Mouse (Mus musculus): Measurements from ENCODE around the gene Bmp8a. TPM values are rescaled to one million over a fixed set of nuclear protein-coding genes. Genes with fewer than 3 reads are reported as not detected.
A peak's percentile ranks its signal among the peaks of the same experiment; 100 is the strongest.
"Not testable (repeated sequence)": the region's sequence is repeated elsewhere in the genome, so short reads cannot be mapped to it uniquely, and the experiment has no call there.

Gene Bmp8a
- 0.17 TPM in 1 of 2 replicates, not detected in the other for total RNA-seq (2015)
- 0.12 TPM in 1 of 2 replicates, not detected in the other for total RNA-seq (2017)

DNA sequence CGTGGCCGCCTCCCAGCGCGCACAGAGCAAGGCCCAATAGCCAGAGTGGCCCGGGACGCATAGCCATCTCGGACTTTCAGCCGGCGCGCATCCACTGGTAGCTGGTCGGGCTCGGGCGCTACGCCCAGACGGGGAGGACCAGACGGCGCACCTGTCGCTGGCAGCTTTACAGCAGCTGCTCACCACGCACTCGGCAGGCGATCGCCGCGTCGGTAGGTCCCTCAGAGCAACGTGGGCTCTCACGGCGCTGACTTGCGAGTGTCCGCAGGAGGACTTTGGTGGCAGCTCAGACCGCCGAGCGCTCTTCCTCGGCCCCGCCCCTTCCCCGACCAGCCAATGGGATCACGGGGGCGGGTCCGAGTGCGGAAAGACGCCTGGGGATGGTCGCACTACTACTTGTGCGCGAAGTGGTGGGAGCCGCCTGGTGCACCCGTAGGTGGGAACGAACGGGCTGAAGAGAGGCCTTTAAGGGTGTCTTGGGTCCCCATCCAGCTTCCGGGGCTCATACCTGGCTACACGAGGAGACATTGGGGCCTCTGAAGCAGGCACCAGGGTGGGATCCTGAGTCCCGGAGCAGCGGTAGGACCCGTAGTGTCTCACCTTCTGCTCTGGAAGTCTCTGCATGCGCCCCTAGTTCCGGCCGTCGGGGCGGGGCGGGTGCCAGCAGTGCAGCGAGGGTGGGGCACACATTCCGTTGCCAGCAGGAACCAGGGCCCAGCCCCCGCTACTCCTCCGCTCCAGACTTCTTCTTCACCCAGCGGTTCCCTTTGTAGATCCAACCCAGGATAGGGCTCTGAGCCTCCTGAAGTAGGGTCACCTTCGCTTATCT, at the start of gene Bmp8a:
Gene Bmp8a (minus strand): TSS at position 611 of the 829 bp plus-strand sequence.
- peak; percentile 82 for ATAC-seq (replicated peaks; ENCODE audit: poor library complexity)

DNA sequence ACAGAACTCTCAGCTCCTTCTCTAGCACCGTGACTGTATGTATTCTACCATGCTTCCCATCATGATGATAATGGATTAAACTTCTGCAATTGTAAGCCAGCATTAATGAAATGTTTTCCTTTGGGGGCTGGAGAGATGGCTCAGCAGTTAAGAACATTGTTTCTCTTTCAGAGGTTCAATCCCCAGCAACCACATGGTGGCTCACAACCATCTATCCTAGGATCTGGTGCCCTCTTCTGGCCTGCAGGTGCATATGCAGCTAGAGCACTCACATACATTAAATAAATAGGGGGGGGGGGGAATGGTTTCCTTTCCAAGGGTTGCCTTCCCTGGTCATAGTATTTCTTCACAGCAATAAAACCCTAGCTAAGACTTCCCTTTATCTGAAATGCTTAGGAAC, 49.1 kb upstream of the Bmp8a start:
- peak; percentile 90 for ATAC-seq (replicated peaks; ENCODE audit: poor library complexity)

DNA sequence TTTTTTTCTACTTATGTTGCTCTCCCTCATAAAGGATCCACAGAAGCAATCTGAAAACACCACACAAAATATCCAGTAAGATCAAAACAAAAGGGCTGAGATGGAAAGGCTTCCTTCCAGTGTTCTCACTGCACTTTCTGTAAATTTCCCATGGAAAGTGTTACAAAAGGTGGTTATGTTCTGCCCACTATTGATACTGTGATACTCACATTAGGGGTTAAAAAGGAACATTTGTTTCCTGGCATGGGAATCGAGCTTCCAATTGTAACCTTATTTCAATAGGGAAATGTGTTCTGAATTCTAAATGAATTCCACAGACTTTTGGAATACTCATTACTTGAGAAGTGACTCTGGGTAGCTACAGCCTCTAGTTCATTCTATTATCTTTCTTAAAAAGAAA, 42.0 kb upstream of the Bmp8a start:
- no peak for ATAC-seq (replicated peaks; ENCODE audit: poor library complexity)

DNA sequence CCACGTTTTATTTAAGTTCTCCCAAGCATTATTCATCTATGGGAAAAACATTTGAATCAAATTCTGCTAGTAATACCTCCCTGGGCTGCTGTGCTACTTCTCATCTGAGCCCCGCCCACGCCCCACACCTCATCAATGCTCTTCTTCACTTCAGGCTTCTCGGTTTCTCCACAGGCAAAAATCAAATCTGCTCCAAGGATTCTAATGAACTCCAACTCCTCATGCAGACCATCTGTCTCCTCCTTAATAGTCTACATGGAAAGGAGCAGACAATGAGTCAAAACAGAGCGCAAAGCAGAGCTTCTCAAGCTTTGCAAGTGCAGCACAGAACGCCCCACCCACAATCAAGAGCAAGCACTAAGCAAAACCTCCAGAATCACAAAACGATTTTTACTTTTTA, 40.1 kb upstream of the Bmp8a start:
- no peak for ATAC-seq (replicated peaks; ENCODE audit: poor library complexity)

DNA sequence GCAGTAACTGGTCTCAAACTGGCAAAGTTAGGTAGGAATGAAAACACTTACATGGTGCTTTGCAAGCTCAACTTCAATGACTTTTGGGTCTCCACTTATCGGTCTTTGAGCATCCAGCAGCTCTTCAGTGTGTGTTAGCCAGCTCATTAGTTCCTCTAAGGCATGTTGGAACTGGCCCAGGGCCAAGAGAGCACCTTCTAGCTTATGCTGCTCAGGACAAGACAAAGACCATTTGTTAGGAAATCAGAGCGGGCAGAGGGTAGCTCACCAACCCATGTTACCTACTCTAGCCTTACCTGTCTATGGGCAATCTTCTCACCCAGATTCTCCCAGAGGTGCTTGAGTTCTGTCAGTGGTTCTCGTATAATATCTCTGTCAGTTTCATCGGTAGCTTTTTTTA, 39.0 kb upstream of the Bmp8a start:
- ATAC-seq (replicated peaks; ENCODE audit: poor library complexity), result no peak

DNA sequence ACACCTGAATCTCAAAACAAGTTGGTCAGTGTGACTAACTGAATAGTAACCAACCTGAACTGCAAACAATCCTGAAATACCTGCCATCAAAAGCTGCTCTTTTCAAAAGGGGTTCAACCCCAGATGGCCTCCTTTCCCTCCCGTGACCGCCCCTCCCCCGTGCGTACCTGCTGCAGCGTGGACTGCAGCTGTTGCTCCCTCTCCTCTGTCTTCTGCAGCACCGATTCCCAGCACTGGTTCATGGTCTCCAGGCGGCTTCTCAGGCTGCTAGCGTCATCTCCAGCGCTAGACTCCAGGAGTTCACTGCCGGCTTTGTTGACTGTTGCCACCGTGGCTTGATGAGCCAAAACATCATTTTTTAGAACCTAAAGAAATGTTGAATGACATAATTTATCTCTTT, 38.5 kb upstream of the Bmp8a start:
- ATAC-seq (replicated peaks; ENCODE audit: poor library complexity), result no peak

DNA sequence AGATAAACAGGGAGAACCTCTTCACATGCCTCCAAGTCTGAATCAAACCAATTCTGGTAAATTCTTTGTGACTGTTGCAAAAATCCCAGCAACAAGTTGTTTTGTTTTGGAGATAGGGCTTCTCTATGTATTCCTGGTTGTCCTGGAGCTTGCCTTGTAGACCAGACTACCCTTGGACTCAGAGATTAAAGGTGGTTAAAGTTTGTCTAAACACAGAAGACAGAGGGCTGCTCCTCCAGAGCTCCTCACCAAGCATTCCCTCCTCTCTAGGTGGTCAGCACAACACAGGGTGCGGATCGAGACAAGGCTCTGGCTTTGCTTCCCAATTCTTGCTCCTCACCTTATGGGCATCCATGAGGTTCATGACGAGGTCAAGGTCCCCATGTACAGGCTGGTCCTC, 33.0 kb upstream of the Bmp8a start:
- ATAC-seq (replicated peaks; ENCODE audit: poor library complexity), result no peak

DNA sequence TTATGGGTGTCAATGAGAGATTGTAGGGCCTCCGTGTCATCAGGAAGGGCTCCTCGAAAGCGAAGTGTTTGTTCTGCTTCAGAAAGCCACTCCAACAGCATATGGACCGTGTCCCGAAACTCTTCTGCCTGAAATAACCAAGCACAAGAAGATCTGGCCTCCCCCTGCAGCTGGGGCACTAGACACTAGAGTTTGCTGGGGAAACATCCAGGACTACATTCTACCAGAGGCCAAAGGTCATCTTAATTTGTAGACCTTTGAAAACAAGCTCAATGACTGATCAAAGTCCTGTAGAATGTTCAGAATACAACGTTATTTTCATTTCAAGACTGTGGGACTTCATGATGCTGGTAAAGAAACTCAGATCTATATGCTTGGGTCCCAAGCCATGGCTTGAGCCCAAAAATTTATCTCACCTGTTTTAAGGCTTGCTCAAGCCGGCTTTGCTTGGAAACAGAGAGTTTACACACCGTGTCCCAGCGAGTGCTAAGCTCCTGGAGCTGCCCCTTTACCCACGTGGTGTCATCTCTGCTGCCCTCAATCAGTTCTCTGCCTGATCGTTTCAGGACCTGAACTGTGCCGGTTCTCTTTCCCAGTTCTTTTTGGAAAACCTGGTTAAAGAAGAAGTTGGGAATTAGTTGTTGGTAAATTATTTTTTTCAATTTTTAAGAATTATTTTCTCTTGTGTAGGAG, 31.4 kb upstream of the Bmp8a start:
- ATAC-seq (replicated peaks; ENCODE audit: poor library complexity), result no peak

DNA sequence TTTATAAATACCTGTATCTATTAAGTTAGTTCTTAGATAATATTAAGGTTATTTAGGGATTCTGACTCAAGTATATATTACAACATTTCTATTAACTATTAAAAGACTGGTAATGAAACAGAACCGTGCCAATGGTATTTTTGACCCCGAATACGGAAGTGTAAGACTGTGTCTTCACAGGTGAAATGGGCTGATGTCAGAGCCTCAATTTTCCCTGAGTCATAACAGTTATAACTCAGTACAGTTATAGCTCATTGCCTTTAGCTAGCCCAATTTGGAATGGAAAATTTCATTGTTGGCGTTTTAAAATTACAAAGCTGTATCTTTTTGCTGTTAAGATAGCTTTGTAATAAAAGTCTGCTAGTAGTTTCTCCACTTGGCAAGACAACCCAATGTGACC, 20.5 kb upstream of the Bmp8a start:
- ATAC-seq (replicated peaks; ENCODE audit: poor library complexity), result no peak

DNA sequence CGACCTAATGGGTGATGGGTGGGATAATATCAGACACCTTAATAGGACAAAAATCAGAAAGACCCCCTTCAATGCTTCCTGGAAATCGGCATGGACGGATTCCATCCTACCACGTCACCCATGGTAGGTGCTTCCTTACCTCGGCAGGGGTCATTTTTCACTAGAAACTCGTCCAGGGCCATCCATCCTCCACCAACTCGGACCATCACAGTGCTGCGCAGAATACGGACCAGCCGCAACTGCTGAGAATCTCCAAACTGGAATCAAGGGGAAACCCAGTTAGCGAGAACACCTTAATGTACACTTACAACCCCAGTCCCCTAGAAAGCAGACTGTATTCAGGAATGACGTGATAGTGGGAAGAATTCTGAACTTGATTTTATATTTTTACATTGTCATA, 17.7 kb upstream of the Bmp8a start:
- ATAC-seq (replicated peaks; ENCODE audit: poor library complexity), result no peak

DNA sequence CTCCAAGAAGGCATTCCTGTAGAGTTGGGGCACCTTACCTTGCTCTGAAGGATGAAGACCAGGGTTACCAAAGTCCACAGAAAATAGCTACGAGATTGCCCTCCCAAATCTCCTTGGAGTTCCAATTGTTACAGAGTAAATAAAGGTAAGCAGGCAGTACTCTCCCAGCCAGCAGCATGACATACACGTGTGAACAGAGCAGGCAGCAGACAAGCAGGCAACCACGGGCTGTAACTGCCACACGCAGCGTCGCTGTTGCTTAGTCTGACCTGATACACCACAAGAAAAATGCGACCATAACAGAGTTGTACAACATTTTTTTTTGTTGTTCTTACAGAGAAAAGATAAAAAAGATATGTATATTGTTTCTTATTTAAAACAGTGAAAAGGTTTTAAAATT, 15.6 kb upstream of the Bmp8a start:
- ATAC-seq (replicated peaks; ENCODE audit: poor library complexity), result no peak

DNA sequence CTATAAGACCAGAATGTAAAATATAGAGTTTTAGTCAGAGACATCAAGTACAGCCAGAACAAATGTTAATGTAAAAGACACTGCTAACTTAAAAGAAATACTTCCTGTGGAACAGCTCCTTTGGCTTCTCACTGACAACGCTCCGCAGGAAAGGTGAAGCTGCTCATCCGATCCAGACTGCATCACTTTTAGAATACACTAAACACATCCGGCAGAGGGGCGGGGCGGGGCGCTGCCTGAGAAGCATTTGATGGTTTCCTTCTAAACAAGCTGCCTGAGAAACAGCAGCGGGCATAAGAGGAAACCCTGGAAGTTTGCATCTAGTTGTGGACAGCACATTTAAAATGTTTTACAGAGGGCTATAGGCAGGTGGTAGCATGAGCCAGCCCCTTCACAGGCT, 12.9 kb upstream of the Bmp8a start:
- ATAC-seq (replicated peaks; ENCODE audit: poor library complexity), result no peak

DNA sequence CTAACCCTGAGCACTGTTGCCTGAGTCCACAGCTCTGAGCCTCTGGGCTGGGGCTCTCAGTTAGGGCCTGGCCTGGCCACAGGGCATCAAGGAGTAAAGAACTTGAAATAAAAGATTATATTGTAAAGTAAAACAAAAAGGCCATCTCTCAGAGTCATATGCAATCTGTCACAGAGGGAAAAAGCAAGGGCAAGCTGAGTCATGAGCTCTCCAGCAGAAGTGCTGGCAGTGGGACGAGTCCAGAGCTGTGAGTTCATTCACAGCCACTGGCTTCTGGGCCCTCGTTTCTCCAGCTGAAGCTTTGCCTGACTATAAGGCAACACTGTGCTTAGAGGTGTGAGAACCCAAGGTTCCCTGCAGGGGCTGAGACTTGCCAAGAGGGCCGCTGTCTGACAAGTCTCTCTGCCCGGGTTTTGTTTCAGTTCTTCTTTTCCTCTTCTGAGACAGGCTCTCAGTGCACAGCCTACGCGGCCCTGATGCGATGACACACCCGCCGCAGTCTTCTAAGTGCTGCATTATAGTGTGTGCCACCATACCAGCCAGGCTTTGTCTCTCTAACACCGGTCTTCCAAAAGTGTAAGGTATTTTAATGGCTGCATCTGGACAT, 10.3 kb upstream of the Bmp8a start:
- ATAC-seq (replicated peaks; ENCODE audit: poor library complexity), result peak; percentile 64

DNA sequence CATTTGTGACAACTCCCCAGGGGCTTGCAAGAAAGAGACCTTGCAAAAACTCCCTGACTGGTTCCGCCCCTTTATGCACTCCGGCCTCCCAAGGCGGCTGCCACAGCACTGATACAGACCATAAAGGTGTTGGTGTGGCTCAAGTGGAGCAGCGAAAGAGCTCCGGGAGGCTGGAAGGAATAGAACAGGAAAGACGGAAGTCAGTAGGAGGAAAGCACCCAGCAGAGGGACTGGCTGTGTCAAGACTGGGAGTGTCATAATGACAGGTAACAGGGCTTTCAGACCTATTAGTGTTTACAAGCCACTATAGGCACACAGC, 378 bp upstream of the Bmp8a start:
- ATAC-seq (replicated peaks; ENCODE audit: poor library complexity), result peak; percentile 15

DNA sequence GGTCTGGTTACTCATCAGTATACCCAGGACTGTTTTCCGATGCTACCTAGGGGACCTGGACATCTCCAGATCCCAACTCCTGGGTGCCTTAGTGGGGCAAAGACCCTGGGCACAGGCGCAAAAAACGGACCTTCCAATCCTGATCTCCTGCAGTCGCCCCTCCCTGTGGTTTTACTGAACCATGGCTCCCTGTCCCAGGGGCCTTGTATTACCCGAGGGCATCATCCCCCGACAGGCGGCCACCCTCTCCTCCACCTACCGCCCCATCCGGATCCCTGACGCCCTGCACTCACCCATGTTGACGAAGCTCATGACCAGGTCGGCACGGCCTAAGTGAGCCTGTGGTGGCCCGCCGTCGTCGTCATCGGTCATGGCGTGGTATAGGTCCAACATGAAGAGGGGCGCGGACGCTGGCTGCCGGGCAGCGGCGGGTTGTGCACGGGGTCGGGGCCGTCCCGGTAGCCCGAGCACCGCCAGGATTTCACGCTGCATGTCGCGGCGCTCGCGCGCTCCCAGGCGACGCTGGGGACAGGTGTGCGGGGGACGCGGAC, 886 bp downstream of the Bmp8a start:
- no peak for ATAC-seq (replicated peaks; ENCODE audit: poor library complexity)

DNA sequence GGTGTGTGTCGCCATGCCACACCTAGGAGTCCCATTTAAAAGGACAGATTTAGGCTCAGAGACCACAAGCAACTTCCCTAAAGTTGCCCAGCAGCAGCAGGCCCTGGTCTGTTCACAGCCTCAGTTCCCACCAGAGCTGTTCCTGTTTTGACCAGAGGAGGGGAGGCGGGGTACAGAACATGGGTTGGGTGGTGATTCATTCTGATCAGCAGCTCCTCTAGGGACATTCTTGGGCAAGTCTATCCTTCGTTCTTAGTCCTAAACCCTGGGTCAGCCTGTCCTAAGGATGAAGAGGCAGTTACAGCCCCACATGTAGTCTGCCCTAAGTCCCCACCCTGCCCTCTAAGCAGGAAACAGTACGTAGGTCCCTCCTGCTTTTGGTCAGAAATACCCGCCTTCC, 2.8 kb downstream of the Bmp8a start:
- ATAC-seq (replicated peaks; ENCODE audit: poor library complexity), result no peak

DNA sequence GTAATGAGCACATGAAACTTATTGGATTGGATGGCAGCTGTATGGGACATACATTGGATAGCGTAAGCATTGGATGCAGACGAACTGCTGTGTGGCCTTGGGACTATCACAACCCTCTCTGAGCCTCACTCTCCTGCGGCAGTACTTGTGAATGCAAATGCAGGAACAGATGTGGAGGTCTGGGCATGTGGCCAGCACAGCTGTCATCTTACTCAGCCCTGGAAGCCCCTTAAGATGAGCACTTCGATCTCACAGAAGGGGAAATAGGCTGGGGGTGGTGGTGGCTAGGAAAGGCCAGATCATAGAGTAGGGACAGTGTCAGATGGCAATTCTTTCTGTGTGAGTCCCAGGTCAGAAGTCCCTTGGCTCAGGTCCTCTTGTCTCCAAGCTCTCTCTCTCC, 5.4 kb downstream of the Bmp8a start:
- no peak for ATAC-seq (replicated peaks; ENCODE audit: poor library complexity)

DNA sequence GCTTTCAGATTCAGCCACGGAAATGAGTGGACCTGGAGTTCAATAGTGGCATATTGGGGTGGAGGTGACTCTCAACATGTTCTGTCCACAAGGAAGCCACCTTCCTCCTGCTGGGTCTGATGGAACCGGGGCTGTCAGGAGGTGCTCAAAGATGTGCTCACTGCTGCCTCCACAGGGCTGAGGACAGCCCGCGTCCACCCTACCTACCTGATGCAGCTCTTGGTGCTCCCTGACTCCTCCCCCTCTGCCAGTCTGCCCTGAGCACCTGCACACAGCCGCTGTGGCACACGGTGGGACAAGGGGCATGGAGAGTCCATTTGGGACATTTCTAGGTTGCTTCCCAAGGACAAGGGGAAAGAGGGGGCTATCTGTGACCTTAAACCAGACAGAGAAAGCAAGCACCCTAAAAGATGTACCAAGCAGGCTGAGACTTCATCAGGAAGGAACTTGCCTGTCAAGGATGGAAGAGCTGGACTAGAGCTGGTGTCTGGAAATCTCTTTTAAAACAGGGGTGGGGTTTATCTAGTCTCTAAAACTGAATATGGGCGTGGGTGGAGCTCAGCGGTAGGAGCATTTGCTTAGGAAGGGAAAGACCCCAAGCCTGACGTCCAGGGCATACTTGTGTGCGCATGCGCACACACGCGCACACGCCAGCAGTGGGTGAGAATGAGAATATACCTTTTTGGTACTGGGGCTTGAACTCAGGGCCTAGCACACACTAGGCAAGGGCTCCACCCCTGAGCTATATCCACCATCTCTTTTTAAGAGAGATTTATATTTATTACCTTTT, 7.1 kb downstream of the Bmp8a start:
- peak; percentile 43; the same call in 1 of the 2 replicates for ATAC-seq (replicated peaks; ENCODE audit: poor library complexity)

DNA sequence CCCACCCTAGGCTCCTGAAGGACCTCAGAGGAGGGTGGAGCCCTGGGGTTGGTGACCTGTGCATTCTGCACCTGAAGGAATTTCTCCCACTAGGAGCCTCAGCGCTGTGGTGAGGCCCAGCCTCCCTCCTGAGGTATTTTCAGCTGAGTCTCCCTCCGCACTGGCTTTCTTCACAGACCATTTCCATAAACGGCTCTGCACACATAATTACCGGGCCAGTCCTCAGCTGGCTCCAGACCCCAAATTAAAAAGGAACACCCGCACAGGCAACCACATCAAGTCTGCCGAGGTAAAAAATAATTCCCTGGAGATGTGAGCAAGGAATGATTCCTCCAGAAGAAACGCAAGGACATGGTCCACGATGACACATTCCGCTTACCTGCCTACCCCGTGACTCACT, 7.8 kb downstream of the Bmp8a start:
- ATAC-seq (replicated peaks; ENCODE audit: poor library complexity), result not testable (repeated sequence)

DNA sequence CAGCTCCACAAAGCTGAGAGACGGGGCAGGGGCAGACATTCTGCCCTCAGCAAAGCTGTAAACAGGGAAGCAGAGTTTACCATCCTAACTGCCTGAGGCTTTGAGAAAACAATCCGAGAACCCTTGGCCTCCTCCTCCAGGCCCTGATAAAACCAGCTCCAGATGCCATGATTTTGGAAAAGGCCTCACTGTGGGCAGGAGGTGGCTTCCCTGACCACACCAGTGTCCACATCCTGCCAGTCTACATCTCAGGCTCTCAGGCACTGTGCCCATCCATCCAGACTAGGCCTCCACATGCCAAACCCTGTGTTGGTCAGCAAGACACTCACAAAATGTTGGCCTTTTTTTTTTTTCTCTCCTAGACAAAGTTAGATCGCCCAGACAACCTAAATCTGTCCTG, 8.9 kb downstream of the Bmp8a start:
- no peak for ATAC-seq (replicated peaks; ENCODE audit: poor library complexity)

DNA sequence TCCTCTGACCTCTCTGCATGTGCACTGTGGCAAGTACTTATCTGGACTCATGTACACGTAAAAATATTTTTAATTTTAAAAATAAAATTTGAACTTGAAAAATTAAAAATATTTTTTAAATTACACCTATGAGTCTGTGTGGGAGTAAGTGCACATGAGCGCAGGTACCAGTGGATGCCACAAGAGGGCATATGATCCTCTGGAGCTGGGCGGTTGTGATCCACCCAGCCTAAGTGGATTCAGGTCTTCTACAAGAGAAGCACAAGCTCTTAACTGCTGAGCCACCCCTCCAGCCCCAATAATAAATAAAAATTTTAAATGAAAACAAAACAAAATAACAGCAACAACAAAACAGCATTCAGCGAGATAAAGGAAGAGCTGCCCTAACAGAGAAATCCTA, 9.9 kb downstream of the Bmp8a start:
- ATAC-seq (replicated peaks; ENCODE audit: poor library complexity), result no peak
